Mouse (Mus musculus) cerebellum, postnatal 10 days (tissue): ENCODE measurements around the gene Fbxo45.
"Not testable (repeated sequence)": the region's sequence is repeated elsewhere in the genome, so short reads cannot be mapped to it uniquely, and the experiment has no call there.

Experiments
- DNase-seq, 2 experiments: peaks; one replicate each; pipeline ENCODE4 v3.0.0; 2021; ENCODE audit warnings: mixed read lengths in 2 of 2

Gene Fbxo45

GRCm38 (mm10) chr16:32246952-32247370, at the start of gene Fbxo45, which contains the start of gene Wdr53:
Gene Fbxo45 (minus strand): TSS chr16:32247158.
Gene Wdr53 (plus strand): TSS chr16:32247227.
- DNase-seq: peak; percentile 98 to 99

GRCm38 (mm10) chr16:32291821-32292220, 44.9 kb upstream of the Fbxo45 start:
- no peak for DNase-seq

- DNase-seq: no peak
Measured at GRCm38 (mm10) chr16:32282608-32283007, 35.6 kb upstream of the Fbxo45 start.

GRCm38 (mm10) chr16:32280211-32280610, 33.3 kb upstream of the Fbxo45 start:
- no peak for DNase-seq

GRCm38 (mm10) chr16:32278396-32278795, 31.4 kb upstream of the Fbxo45 start:
- no peak for DNase-seq

- DNase-seq: peak; percentile 92 to 94
Measured at GRCm38 (mm10) chr16:32277308-32278256, 30.6 kb upstream of the Fbxo45 start, which contains the start of gene Rnf168. Gene Rnf168 (plus strand): TSS chr16:32277459.

- DNase-seq: no peak
Measured at GRCm38 (mm10) chr16:32275830-32276229, 28.9 kb upstream of the Fbxo45 start.

GRCm38 (mm10) chr16:32275041-32275440, 28.1 kb upstream of the Fbxo45 start:
- no peak for DNase-seq

DNA sequence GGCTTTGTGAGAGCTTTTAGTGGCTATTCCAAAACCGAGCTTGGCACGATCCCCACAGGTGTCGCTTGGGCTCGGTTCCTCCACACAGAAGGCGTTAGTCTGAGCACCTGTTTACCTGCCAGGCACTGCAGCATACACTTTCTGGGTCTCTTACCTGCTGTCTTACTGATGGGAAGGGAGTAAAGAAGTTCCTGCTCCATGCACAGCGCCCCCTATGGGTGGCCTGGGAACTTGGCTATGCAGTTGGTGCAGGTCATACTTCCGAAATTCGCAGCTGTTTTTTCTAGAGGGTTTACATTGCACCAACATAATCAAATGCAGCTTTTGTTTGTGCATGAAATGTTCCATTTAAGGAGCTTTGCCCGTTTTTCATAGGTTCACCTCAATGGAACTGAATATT, 26.4 kb upstream of the Fbxo45 start:
- DNase-seq: peak; percentile 30 to 41

DNA sequence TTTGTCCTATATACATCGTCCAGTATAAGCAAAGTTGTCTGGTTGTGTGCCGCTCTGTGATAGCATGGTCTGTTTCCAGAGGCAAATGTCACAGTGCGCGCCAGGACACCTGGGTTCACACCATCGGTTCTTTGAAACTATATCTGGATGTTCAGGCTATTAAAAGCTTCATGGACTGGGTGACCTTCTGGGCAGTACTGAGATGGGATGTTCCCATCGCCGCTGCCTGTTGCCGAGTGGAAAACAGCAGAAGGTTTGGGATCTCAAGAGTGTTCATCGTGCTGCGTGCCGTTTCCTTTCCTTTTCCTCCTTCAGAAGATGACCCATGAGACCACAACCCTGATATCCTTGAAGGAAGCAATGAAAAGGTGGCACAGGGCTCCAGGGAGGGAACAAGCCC, 24.3 kb upstream of the Fbxo45 start, which contains the start of gene Smco1:
Gene Smco1 (plus strand): TSS at position 178 of the 400 bp plus-strand sequence.
- DNase-seq: no peak

GRCm38 (mm10) chr16:32264225-32264624, 17.3 kb upstream of the Fbxo45 start:
- not testable (repeated sequence) for DNase-seq

- peak; percentile 78 for DNase-seq
Measured at GRCm38 (mm10) chr16:32246351-32246791, 587 bp downstream of the Fbxo45 start.

GRCm38 (mm10) chr16:32243901-32244300, 3.1 kb downstream of the Fbxo45 start:
- DNase-seq: no peak

DNA sequence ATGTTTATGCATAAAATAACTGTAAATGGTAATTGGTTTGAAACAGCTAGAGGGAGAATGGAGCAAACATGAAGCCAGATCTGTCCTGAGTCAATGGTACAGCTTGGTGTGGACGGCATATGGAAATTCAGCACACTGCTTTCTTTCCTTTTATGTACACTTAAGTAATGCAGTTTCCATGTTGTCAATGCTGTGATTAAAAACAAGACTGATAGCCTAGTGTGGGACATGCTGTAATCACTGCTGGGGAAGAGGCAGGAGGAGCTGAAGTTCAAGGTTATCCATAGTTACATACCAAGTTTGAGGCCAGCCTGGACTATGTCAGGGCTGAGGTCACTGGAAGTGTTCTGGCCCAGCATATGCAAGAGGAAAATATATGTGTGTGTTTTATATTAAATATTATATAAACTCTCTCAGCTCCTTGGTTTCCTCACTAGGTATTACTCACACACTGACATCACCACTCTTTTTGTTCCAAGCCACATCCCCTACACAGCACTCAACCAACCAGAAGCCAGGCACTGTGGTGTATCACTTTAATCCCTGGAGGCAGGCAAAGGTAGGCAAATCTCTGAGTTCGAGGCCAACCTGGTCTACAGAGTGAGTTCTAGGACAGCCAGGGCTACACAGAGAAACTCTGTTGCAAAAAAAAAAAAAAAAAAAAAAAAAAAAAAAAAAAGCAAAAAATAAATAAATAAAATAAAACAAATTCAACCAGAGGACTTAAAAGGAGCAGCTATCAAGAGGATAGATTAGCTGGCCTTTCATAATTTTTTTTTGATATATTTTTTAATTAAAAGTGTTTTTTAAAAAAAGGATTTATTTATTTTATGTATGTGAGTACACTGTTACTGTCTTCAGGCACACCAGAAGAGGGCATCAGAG, 7.3 kb downstream of the Fbxo45 start:
- no peak for DNase-seq

DNA sequence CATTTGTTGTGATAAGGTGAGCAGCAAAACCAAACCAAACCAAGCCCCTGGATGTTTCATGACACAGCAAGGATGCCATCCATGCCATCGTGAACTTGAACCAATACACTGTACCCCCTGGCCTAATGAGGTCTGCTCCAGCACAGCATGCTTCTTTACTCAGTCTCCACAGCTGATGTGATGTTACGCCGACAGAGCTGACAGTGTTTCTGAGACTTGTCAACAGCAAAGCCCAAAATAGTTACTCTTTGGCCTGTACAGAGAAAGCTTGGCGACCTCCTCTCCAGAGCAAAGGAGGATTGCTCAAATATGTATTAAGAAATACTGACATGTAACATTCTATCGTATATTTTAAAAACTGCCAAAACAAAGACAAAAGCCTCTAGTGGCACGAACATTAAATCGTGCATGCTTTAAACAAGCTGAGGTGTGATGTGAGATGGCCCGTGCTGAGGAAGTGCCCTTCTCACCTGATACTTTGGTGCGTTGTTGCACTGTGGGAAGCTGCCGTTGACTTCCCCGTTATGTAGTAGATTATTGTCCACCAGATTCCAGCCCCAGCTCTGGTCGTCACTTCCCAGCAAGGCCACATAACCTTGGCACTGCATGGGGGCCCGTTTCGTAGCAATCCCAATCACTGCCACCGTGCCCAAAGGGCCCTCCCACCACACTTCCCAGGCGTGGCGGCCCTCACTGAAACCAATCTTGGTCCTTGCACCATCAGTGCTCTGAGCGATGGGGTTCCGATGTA, 8.9 kb downstream of the Fbxo45 start:
- DNase-seq: no peak

DNA sequence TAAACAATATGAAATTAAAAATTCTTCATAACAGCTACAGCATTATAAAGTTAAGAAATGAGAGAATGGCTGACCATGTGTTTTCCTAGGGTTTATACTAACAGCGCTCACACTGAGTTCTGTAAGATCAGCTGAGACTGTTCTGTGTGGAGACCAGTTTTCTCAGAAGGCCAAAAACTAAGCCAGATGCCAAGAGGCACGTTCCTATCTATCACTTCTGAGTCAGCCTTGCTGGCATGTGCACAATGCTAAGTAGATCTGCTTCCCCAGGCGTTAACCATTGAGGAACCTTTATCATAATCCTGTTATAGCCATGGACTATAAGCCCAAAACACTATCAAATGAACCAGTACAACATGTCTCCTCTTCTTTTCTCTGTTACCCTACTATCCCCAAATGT, 14.9 kb downstream of the Fbxo45 start:
- not testable (repeated sequence) for DNase-seq

DNA sequence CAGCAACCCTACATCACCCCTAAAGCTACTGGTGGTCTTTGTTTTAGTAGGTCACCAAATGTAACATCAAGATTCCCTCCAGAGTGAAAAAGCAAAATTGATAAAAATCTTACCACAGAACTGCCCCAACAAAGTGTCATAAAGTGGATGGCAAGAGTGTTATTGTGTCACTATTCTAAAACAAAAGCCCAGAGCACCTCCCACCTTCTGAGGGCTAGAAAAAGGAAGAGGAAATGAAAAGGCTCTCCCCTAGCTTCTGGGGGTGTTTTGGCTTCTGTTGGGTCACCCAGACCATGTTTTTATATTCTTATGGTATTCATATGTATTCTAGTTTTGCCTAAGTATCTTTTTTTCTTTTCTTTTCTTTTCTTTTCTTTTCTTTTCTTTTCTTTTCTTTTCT, 24.6 kb downstream of the Fbxo45 start:
- DNase-seq: no peak

DNA sequence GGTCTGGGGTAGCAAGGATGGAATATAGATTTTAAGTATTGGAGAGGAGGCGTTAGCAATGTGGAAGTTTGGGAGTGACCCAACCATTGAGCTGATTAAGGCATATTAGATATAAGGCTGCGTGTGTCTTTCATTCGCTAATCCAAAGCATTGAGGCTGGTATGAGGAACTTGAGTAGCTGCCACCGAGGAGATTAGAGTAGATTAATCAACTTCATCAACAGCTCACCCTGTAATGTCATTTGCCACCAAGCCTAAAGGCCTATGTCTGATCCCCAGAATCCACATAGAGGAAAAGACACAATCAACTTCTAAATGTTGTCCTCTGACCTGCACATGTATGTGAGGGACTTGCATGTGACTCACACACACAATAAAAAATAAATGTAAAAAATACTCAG, 25.2 kb downstream of the Fbxo45 start:
- DNase-seq: no peak

DNA sequence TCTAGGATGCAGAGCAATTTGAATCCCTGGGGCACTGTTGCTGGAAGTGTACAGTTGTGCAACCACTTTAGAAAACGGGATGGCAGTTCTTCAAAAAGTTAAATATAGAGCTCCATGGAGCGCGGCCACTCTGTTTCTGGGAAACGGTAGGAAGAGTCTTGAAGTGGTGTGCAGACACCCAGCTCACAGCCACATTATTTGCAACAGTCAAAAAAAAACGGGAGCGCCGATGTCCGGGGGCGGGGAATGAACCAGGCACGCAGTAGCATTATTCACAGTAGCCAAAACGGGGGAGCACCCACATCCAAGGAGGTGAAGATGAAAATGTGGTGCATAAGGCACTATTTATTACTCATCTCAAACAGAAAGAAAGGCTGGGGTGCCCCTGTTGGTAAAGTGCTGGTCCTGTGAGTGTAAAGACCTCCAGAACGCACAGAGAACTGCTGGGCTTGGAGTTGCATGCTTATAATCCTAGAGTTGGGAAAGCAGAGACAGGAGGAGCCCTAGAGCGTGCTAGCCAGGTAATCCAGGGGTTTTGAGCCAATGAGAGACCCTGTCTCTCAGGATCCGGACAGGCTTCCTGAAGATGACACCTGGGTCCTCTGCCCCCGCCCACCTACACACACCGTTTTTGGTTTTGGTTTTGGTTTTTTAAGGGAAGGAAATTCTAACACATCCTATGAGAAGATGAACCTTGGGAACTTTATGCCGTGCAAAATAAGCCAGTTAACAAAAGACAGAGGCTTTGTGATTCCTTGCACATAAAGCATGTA, 32.0 kb downstream of the Fbxo45 start:
- no peak for DNase-seq

- DNase-seq: no peak
Measured at GRCm38 (mm10) chr16:32214156-32214555, 32.8 kb downstream of the Fbxo45 start.

- peak; percentile 16 to 26 for DNase-seq
Measured at GRCm38 (mm10) chr16:32204902-32205301, 42.1 kb downstream of the Fbxo45 start.
